Mouse (Mus musculus): Measurements from ENCODE around the gene Tmem98. TPM values are rescaled to one million over a fixed set of nuclear protein-coding genes. Genes with fewer than 3 reads are reported as not detected.

The Tmem98 gene
- polyA plus RNA-seq, 1 experiment from 2014 or later = 151 TPM

- Histone ChIP-seq H3K36me3 (no peaks in the 10 kb centered on the region), H3K4me3 (no peak overlapping the region), H3K27ac (no peak overlapping the region), H3K27me3 (ENCODE audit: insufficient read depth, poor library complexity, severe bottlenecking) (no peaks in the 10 kb centered on the region), H3K4me1 (peaks cover 7% of the 10 kb centered on the region), H3K9me3 (no peaks in the 10 kb centered on the region)
- 39% methylated on average over 3 of the region's 3 CpGs for WGBS
- DNase-seq (ENCODE audit: low spot score) = no peak
Measured at GRCm38 (mm10) chr11:80799979-80800378, 10.0 kb upstream of the Tmem98 start.

GRCm38 (mm10) chr11:80802706-80803105 lies 7.3 kb upstream of the Tmem98 start:
- no peak for DNase-seq (ENCODE audit: low spot score)
- no peaks in the 10 kb centered on the region for H3K27me3 ChIP-seq (ENCODE audit: insufficient read depth, poor library complexity, severe bottlenecking)

GRCm38 (mm10) chr11:80808551-80809070 lies 1.4 kb upstream of the Tmem98 start:
- WGBS = 61% methylated on average over 6 of the region's 6 CpGs
- DNase-seq (ENCODE audit: low spot score) = no peak
- Histone ChIP-seq H3K4me1 (peaks cover 32% of the 10 kb centered on the region), H3K27me3 (ENCODE audit: insufficient read depth, poor library complexity, severe bottlenecking) (no peaks in the 10 kb centered on the region), H3K4me3 (no peak overlapping the region), H3K9me3 (no peaks in the 10 kb centered on the region), H3K36me3 (peaks cover 16% of the 10 kb centered on the region), H3K27ac (peak overlapping the region; percentile 96; the same call in 1 of the 2 replicates)

More at GRCm38 (mm10) chr11:80802706-80803105, 7.3 kb upstream of the Tmem98 start:
- H3K27ac ChIP-seq = no peak overlapping the region
- no peaks in the 10 kb centered on the region for H3K9me3 ChIP-seq
- H3K36me3 ChIP-seq = no peaks in the 10 kb centered on the region
- peaks cover 7% of the 10 kb centered on the region for H3K4me1 ChIP-seq
- H3K4me3 ChIP-seq = no peak overlapping the region
- 47% methylated on average over 3 of the region's 3 CpGs for whole genome bisulfite sequencing

- Histone ChIP-seq H3K27me3 (ENCODE audit: insufficient read depth, poor library complexity, severe bottlenecking) (no peaks in the 10 kb centered on the region), H3K4me1 (peaks cover 38% of the 10 kb centered on the region), H3K27ac (peak overlapping the region; percentile 96), H3K9me3 (no peaks in the 10 kb centered on the region), H3K36me3 (peaks cover 26% of the 10 kb centered on the region), H3K4me3 (peak overlapping the region; percentile 81)
- no peak for DNase-seq (ENCODE audit: low spot score)
- 23% methylated on average over 6 of the region's 6 CpGs for WGBS
Measured at GRCm38 (mm10) chr11:80809666-80809992, 346 bp upstream of the Tmem98 start.

- Histone ChIP-seq H3K9me3 (no peaks in the 10 kb centered on the region), H3K27me3 (ENCODE audit: insufficient read depth, poor library complexity, severe bottlenecking) (no peaks in the 10 kb centered on the region), H3K4me1 (peaks cover 38% of the 10 kb centered on the region), H3K27ac (peak overlapping the region; percentile 96), H3K4me3 (peak overlapping the region; percentile 81), H3K36me3 (peaks cover 40% of the 10 kb centered on the region)
- WGBS = 35% methylated on average over 5 of the region's 5 CpGs
- no peak for DNase-seq (ENCODE audit: low spot score)
Measured at GRCm38 (mm10) chr11:80811156-80811555, 1.2 kb downstream of the Tmem98 start.

- Histone ChIP-seq H3K36me3 (peaks cover 57% of the 10 kb centered on the region), H3K4me1 (peaks cover 41% of the 10 kb centered on the region), H3K9me3 (no peaks in the 10 kb centered on the region), H3K27ac (no peak overlapping the region), H3K4me3 (no peak overlapping the region), H3K27me3 (ENCODE audit: insufficient read depth, poor library complexity, severe bottlenecking) (no peaks in the 10 kb centered on the region)
- DNase-seq (ENCODE audit: low spot score) = no peak
- WGBS = 58% methylated on average over 7 of the region's 7 CpGs
Measured at GRCm38 (mm10) chr11:80815354-80815753, 5.4 kb downstream of the Tmem98 start.

GRCm38 (mm10) chr11:80818060-80818697 lies 8.2 kb downstream of the Tmem98 start:
- Histone ChIP-seq H3K36me3 (peaks cover 64% of the 10 kb centered on the region), H3K9me3 (no peaks in the 10 kb centered on the region), H3K27me3 (ENCODE audit: insufficient read depth, poor library complexity, severe bottlenecking) (no peaks in the 10 kb centered on the region), H3K4me3 (peak overlapping the region; percentile 48), H3K4me1 (peaks cover 41% of the 10 kb centered on the region), H3K27ac (peak overlapping the region; percentile 87)
- 11% methylated on average over 11 of the region's 11 CpGs for WGBS
- peak; percentile 93 for DNase-seq (ENCODE audit: low spot score)

- DNase-seq (ENCODE audit: low spot score) = no peak
- no peaks in the 10 kb centered on the region for H3K9me3 ChIP-seq
- H3K4me3 ChIP-seq = no peak overlapping the region
- no peaks in the 10 kb centered on the region for H3K27me3 ChIP-seq (ENCODE audit: insufficient read depth, poor library complexity, severe bottlenecking)
- H3K27ac ChIP-seq = no peak overlapping the region
- H3K4me1 ChIP-seq = peaks cover 45% of the 10 kb centered on the region
- peaks cover 45% of the 10 kb centered on the region for H3K36me3 ChIP-seq
- WGBS = 91% methylated on average over 3 of the region's 3 CpGs
Measured at GRCm38 (mm10) chr11:80820085-80820484, 10.1 kb downstream of the Tmem98 start.

GRCm38 (mm10) chr11:80821296-80821695 lies 11.3 kb downstream of the Tmem98 start:
- Histone ChIP-seq H3K36me3 (peaks cover 36% of the 10 kb centered on the region), H3K4me1 (peaks cover 45% of the 10 kb centered on the region), H3K4me3 (0 out of 2 replicates have a peak overlapping the region, but pooled peaks have one; percentile 7), H3K27ac (peak overlapping the region; percentile 62), H3K27me3 (ENCODE audit: insufficient read depth, poor library complexity, severe bottlenecking) (no peaks in the 10 kb centered on the region), H3K9me3 (no peaks in the 10 kb centered on the region)
- WGBS = 44% methylated on average over 14 of the region's 14 CpGs
- peak; percentile 83 for DNase-seq (ENCODE audit: low spot score)

- DNase-seq (ENCODE audit: low spot score) = no peak
- Histone ChIP-seq H3K36me3 (peaks cover 31% of the 10 kb centered on the region), H3K4me1 (peaks cover 45% of the 10 kb centered on the region), H3K27ac (no peak overlapping the region), H3K9me3 (no peaks in the 10 kb centered on the region), H3K4me3 (no peak overlapping the region), H3K27me3 (ENCODE audit: insufficient read depth, poor library complexity, severe bottlenecking) (no peaks in the 10 kb centered on the region)
- 71% methylated on average over 9 of the region's 9 CpGs for WGBS
Measured at GRCm38 (mm10) chr11:80821794-80822193, 11.8 kb downstream of the Tmem98 start.

GRCm38 (mm10) chr11:80835395-80835794 lies 25.4 kb downstream of the Tmem98 start:
- Histone ChIP-seq H3K9me3 (no peaks in the 10 kb centered on the region), H3K4me3 (no peak overlapping the region), H3K27ac (no peak overlapping the region), H3K27me3 (ENCODE audit: insufficient read depth, poor library complexity, severe bottlenecking) (no peaks in the 10 kb centered on the region), H3K36me3 (no peaks in the 10 kb centered on the region), H3K4me1 (no peaks in the 10 kb centered on the region)
- no peak for DNase-seq (ENCODE audit: low spot score)
- WGBS = 91% methylated on average over 2 of the region's 2 CpGs

GRCm38 (mm10) chr11:80835841-80836240 lies 25.9 kb downstream of the Tmem98 start:
- no peaks in the 10 kb centered on the region for H3K4me1 ChIP-seq
- DNase-seq (ENCODE audit: low spot score) = no peak
- WGBS = 70% methylated on average over 4 of the region's 4 CpGs
- no peak overlapping the region for H3K27ac ChIP-seq
- no peaks in the 10 kb centered on the region for H3K9me3 ChIP-seq
- no peak overlapping the region for H3K4me3 ChIP-seq
- no peaks in the 10 kb centered on the region for H3K36me3 ChIP-seq
- no peaks in the 10 kb centered on the region for H3K27me3 ChIP-seq (ENCODE audit: insufficient read depth, poor library complexity, severe bottlenecking)

- Histone ChIP-seq H3K36me3 (no peaks in the 10 kb centered on the region), H3K27ac (no peak overlapping the region), H3K4me1 (no peaks in the 10 kb centered on the region), H3K27me3 (ENCODE audit: insufficient read depth, poor library complexity, severe bottlenecking) (no peaks in the 10 kb centered on the region), H3K4me3 (no peak overlapping the region), H3K9me3 (no peaks in the 10 kb centered on the region)
- DNase-seq (ENCODE audit: low spot score) = no peak
- WGBS = 77% methylated on average over 1 of the region's 1 CpGs
Measured at GRCm38 (mm10) chr11:80838724-80839123, 28.7 kb downstream of the Tmem98 start.

GRCm38 (mm10) chr11:80843435-80843834 lies 33.5 kb downstream of the Tmem98 start:
- Histone ChIP-seq H3K9me3 (no peaks in the 10 kb centered on the region), H3K27ac (no peak overlapping the region), H3K4me1 (no peaks in the 10 kb centered on the region), H3K27me3 (ENCODE audit: insufficient read depth, poor library complexity, severe bottlenecking) (peaks cover 8% of the 10 kb centered on the region; the same call in 1 of the 2 replicates), H3K36me3 (no peaks in the 10 kb centered on the region), H3K4me3 (no peak overlapping the region)
- no peak for DNase-seq (ENCODE audit: low spot score)
- WGBS = 80% methylated on average over 2 of the region's 2 CpGs

Measured in heart, embryonic 10.5 days (tissue).